9 mouse cellular contexts compared by ENCODE assay signal in the genomic region with DNA sequence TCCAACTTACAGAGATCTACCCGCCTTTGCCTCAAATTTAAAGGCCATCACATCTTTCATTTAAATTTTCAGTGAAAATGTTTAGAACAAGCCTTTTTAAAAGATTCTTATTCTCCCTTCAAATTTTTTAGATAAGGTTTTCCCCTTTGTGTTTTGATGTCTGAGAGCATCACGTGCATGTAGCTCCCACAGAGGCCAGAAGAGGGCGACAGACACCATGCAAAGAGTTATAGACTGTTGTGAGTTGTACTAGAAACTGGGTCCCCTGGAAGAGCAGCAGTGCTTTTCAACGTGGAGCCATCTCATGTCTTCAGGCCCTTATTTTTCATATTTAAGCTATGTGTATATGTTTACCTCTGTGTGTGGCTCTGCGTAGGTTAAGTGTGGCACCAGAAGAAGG. TPM values are rescaled to one million over a fixed set of nuclear protein-coding genes. Genes with fewer than 3 reads are reported as not detected.
DNase-seq lines count a peak whose midpoint lies in the region; ATAC-seq lines count a peak whose summit lies in the region.
"Had no signal": no experiment of that assay in that cellular context is flagged by ENCODE, and none has a peak within 500 bp of the region (broad histone marks: within the 10 kb centered on the region; RNA-seq: fewer than 3 reads in every experiment).

No protein-coding gene starts in this region.

- H3K36me3 ChIP-seq in heart, embryonic 12.5 days = peaks cover 81% of the 10 kb centered on the region
- H3K36me3 ChIP-seq in embryonic facial prominence, embryonic 10.5 days (replicated peaks) = peaks cover 100% of the 10 kb centered on the region
- H3K36me3 ChIP-seq in forebrain, embryonic 13.5 days (ENCODE audit: poor library complexity, severe bottlenecking) = peaks cover 93% of the 10 kb centered on the region

- no peak overlapping the region for H3K4me3 ChIP-seq in heart, embryonic 12.5 days
- H3K4me3 ChIP-seq in embryonic facial prominence, embryonic 10.5 days = no peak overlapping the region
- H3K4me3 ChIP-seq in forebrain, embryonic 13.5 days = no peak overlapping the region
- H3K4me3 ChIP-seq: liver, embryonic 15.5 days had no signal

- peak; percentile 74 for DNase-seq in heart, postnatal 4 days
- peak; percentile 32 for DNase-seq in urinary bladder, postnatal 25 days (ENCODE audit: low spot score)
- no peak for DNase-seq in urinary bladder, postnatal 10 days (ENCODE audit: low spot score)
- DNase-seq in embryonic facial prominence, embryonic 10.5 days (ENCODE audit: low spot score) = peak; percentile 23
- peak; percentile 34 for DNase-seq in spleen, adult 12 weeks (ENCODE audit: low spot score)
- DNase-seq in heart, adult 11 months = no peak

- H3K4me2 ChIP-seq in heart, embryonic 12.5 days = no peak overlapping the region
- no peak overlapping the region for H3K4me2 ChIP-seq in forebrain, embryonic 13.5 days
- H3K4me2 ChIP-seq: liver, embryonic 15.5 days had no signal

- ATAC-seq in heart, embryonic 12.5 days (ENCODE audit: insufficient number of reproducible peaks, low FRiP score) = no peak
- ATAC-seq in forebrain, embryonic 13.5 days = no peak

- no peaks in the 10 kb centered on the region for H3K4me1 ChIP-seq in heart, embryonic 12.5 days (replicated peaks)
- no peaks in the 10 kb centered on the region for H3K4me1 ChIP-seq in embryonic facial prominence, embryonic 10.5 days
- no peaks in the 10 kb centered on the region for H3K4me1 ChIP-seq in forebrain, embryonic 13.5 days
- H3K4me1 ChIP-seq: liver, embryonic 15.5 days had no signal

- H3K27ac ChIP-seq in heart, embryonic 12.5 days (ENCODE audit: poor library complexity, severe bottlenecking) = no peak overlapping the region
- no peak overlapping the region for H3K27ac ChIP-seq in embryonic facial prominence, embryonic 10.5 days (replicated peaks)
- H3K27ac ChIP-seq in forebrain, embryonic 13.5 days = no peak overlapping the region
- H3K27ac ChIP-seq: liver, embryonic 15.5 days had no signal

- H3K9ac ChIP-seq in heart, embryonic 12.5 days = no peak overlapping the region
- no peak overlapping the region for H3K9ac ChIP-seq in forebrain, embryonic 13.5 days
- H3K9ac ChIP-seq: liver, embryonic 15.5 days had no signal

- WGBS in heart, embryonic 12.5 days = 82% methylated on average over 5 of the region's 5 CpGs
- WGBS in embryonic facial prominence, embryonic 10.5 days = 84% methylated on average over 5 of the region's 5 CpGs
- 76% methylated on average over 5 of the region's 5 CpGs for WGBS in forebrain, embryonic 13.5 days

- no peaks in the 10 kb centered on the region for H3K27me3 ChIP-seq in heart, embryonic 12.5 days (replicated peaks)
- H3K27me3 ChIP-seq in embryonic facial prominence, embryonic 10.5 days (replicated peaks; ENCODE audit: low read depth, poor library complexity, severe bottlenecking) = no peaks in the 10 kb centered on the region
- no peaks in the 10 kb centered on the region for H3K27me3 ChIP-seq in forebrain, embryonic 13.5 days
- H3K27me3 ChIP-seq: liver, embryonic 15.5 days had no signal

- H3K9me3 ChIP-seq in heart, embryonic 12.5 days (replicated peaks) = peaks cover 5% of the 10 kb centered on the region; the same call in 1 of the 2 replicates
- H3K9me3 ChIP-seq in embryonic facial prominence, embryonic 10.5 days = 0 out of 2 replicates have a peak, but pooled peaks cover 4% of the 10 kb centered on the region
- no peaks in the 10 kb centered on the region for H3K9me3 ChIP-seq in forebrain, embryonic 13.5 days (replicated peaks)
- H3K9me3 ChIP-seq: liver, embryonic 15.5 days had no signal

RNA-seq across cellular contexts. Expression of a gene that starts 14.9 kb away (rescaled TPM):
- total RNA-seq in heart, postnatal 4 days (2021) = 100 to 1,000 TPM; 130 to 205 TPM
- polyA plus RNA-seq in heart, embryonic 12.5 days (2016; fragmentation: Nextera tagmentation; extraction: Ambion mirVana) = 62.0 and 68.1 TPM in 2 replicates
- 108 and 112 TPM in 2 replicates for polyA plus RNA-seq in embryonic facial prominence, embryonic 10.5 days (2016; fragmentation: Nextera tagmentation; extraction: Ambion mirVana)
- polyA plus RNA-seq in forebrain, embryonic 13.5 days (2015; fragmentation: Nextera tagmentation; extraction: Ambion mirVana) = 90.6 and 97.2 TPM in 2 replicates

RNA-seq across cellular contexts. Expression of a gene that starts 36.6 kb away (rescaled TPM):
- 10 to 100 TPM; 11.3 to 12.0 TPM for total RNA-seq in heart, postnatal 4 days (2021)
- 5.4 and 6.0 TPM in 2 replicates for polyA plus RNA-seq in heart, embryonic 12.5 days (2016; fragmentation: Nextera tagmentation; extraction: Ambion mirVana)
- polyA plus RNA-seq in embryonic facial prominence, embryonic 10.5 days (2016; fragmentation: Nextera tagmentation; extraction: Ambion mirVana) = 7.2 TPM in 2 replicates
- polyA plus RNA-seq in forebrain, embryonic 13.5 days (2015; fragmentation: Nextera tagmentation; extraction: Ambion mirVana) = 8.9 and 9.3 TPM in 2 replicates

Comparison
In these comparisons a context has a peak if more than half of its experiments do, and no peak if none do; other contexts are left out.
1. DNase-seq: peak in heart, postnatal 4 days (single experiment), urinary bladder, postnatal 25 days (single experiment), embryonic facial prominence, embryonic 10.5 days (single experiment) and spleen, adult 12 weeks (single experiment); none in urinary bladder, postnatal 10 days (single experiment) and heart, adult 11 months (single experiment).